Mouse (Mus musculus): ENCODE measurements around the gene Mc3r. TPM values are rescaled to one million over a fixed set of nuclear protein-coding genes. Genes with fewer than 3 reads are reported as not detected.

Gene Mc3r
- total and polyA plus RNA-seq, 2 experiments from 2014 or later: 0.60 to 0.94 TPM

DNA sequence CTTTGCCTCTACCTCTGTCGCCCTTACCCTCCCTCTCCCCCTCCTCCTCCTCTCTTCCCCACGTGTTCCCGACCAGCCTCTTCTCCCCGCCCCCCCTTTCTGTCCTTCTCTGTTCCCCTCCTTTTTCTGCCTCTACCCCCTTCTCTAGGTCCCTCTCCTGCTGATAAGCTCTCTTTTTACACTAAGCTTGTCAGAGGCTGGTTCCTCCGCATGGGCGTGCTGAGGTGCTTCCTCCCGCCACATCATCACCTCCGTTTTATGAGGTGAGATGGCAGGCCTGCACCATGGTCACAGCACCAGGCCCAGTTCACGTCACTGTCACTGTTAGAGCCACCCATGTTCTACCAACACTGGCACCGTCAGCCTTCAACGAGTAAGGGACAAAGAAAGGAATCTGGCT lies 40.7 kb downstream of the Mc3r start:
- TF ChIP-seq CTCF (IDR thresholded peaks at IDR 0.05): no peak
- H3K9me3 ChIP-seq (ENCODE audit: low read length): no peaks in the 10 kb centered on the region
- H3K27me3 ChIP-seq (ENCODE audit: insufficient read depth, low read length): no peaks in the 10 kb centered on the region
- no peaks in the 10 kb centered on the region for H3K36me3 ChIP-seq (ENCODE audit: insufficient read depth, low read length)
- H3K27ac ChIP-seq (ENCODE audit: low read depth, low read length): no peak overlapping the region
- DNase-seq (ENCODE audit: low spot score): no peak
- H3K4me3 ChIP-seq (ENCODE audit: low read depth, low read length): no peak overlapping the region
- no peak for ATAC-seq (ENCODE audit: low FRiP score)
- peaks cover 4% of the 10 kb centered on the region; the same call in 1 of the 2 replicates for H3K4me1 ChIP-seq (ENCODE audit: insufficient read depth, low read length)
- no peak overlapping the region for H3K9ac ChIP-seq (replicated peaks; ENCODE audit: low read length, poor library complexity, severe bottlenecking)
- WGBS: 43% methylated on average over 11 of the region's 11 CpGs
- no peak overlapping the region for H3K4me2 ChIP-seq (ENCODE audit: low read depth, low read length, poor library complexity, severe bottlenecking)

DNA sequence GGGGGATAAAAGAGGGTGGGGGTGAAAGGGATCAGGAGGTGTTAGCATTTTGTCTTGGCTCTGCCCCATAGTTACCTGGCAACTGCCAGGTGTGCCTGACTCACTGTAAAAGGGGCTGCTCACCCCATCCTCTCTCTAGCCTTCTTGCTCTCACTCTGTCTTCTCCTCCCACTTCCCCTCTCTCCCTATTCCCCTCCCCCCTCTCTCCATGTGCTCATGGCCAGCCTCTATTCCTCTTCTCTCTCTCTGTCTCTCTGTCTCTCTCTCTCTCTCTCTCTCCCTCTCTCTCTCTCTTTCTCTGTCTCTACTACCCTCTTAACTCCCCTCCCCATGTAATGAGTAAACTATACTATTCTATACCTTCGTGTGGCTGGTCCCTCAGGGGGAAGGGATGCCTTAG lies 41.3 kb downstream of the Mc3r start:
- no peak for TF ChIP-seq CTCF (IDR thresholded peaks at IDR 0.05)
- H3K27me3 ChIP-seq (ENCODE audit: insufficient read depth, low read length): no peaks in the 10 kb centered on the region
- DNase-seq (ENCODE audit: low spot score) (no peak), ATAC-seq (ENCODE audit: low FRiP score) (no peak)
- H3K4me3 ChIP-seq (ENCODE audit: low read depth, low read length): no peak overlapping the region
- no peak overlapping the region for H3K27ac ChIP-seq (ENCODE audit: low read depth, low read length)
- WGBS: 15% methylated on average over 1 of the region's 1 CpGs
- peaks cover 4% of the 10 kb centered on the region; the same call in 1 of the 2 replicates for H3K4me1 ChIP-seq (ENCODE audit: insufficient read depth, low read length)
- H3K9me3 ChIP-seq (ENCODE audit: low read length): no peaks in the 10 kb centered on the region
- H3K9ac ChIP-seq (replicated peaks; ENCODE audit: low read length, poor library complexity, severe bottlenecking): no peak overlapping the region
- H3K36me3 ChIP-seq (ENCODE audit: insufficient read depth, low read length): no peaks in the 10 kb centered on the region
- H3K4me2 ChIP-seq (ENCODE audit: low read depth, low read length, poor library complexity, severe bottlenecking): no peak overlapping the region

- Histone ChIP-seq H3K27me3 (ENCODE audit: insufficient read depth, low read length) (no peaks in the 10 kb centered on the region), H3K4me3 (ENCODE audit: low read depth, low read length) (no peak overlapping the region), H3K27ac (ENCODE audit: low read depth, low read length) (no peak overlapping the region), H3K36me3 (ENCODE audit: insufficient read depth, low read length) (no peaks in the 10 kb centered on the region), H3K9me3 (ENCODE audit: low read length) (no peaks in the 10 kb centered on the region), H3K4me2 (ENCODE audit: low read depth, low read length, poor library complexity, severe bottlenecking) (no peak overlapping the region), H3K4me1 (ENCODE audit: insufficient read depth, low read length) (peaks cover 4% of the 10 kb centered on the region; the same call in 1 of the 2 replicates), H3K9ac (replicated peaks; ENCODE audit: low read length, poor library complexity, severe bottlenecking) (no peak overlapping the region)
- WGBS: 79% methylated on average over 11 of the region's 11 CpGs
- DNase-seq (ENCODE audit: low spot score): no peak
- no peak for TF ChIP-seq CTCF (IDR thresholded peaks at IDR 0.05)
- ATAC-seq (ENCODE audit: low FRiP score): no peak
Measured at GRCm38 (mm10) chr2:172290474-172290873, 42.2 kb downstream of the Mc3r start.

- H3K4me1 ChIP-seq (ENCODE audit: insufficient read depth, low read length): peaks cover 4% of the 10 kb centered on the region; the same call in 1 of the 2 replicates
- no peak overlapping the region for H3K9ac ChIP-seq (replicated peaks; ENCODE audit: low read length, poor library complexity, severe bottlenecking)
- H3K36me3 ChIP-seq (ENCODE audit: insufficient read depth, low read length): no peaks in the 10 kb centered on the region
- 90% methylated on average over 7 of the region's 7 CpGs for whole genome bisulfite sequencing
- no peak overlapping the region for H3K4me2 ChIP-seq (ENCODE audit: low read depth, low read length, poor library complexity, severe bottlenecking)
- DNase-seq (ENCODE audit: low spot score) (no peak), ATAC-seq (ENCODE audit: low FRiP score) (no peak)
- H3K4me3 ChIP-seq (ENCODE audit: low read depth, low read length): no peak overlapping the region
- TF ChIP-seq CTCF (IDR thresholded peaks at IDR 0.05): no peak
- H3K27me3 ChIP-seq (ENCODE audit: insufficient read depth, low read length): no peaks in the 10 kb centered on the region
- no peaks in the 10 kb centered on the region for H3K9me3 ChIP-seq (ENCODE audit: low read length)
- H3K27ac ChIP-seq (ENCODE audit: low read depth, low read length): no peak overlapping the region
Measured at GRCm38 (mm10) chr2:172291025-172291424, 42.7 kb downstream of the Mc3r start.

DNA sequence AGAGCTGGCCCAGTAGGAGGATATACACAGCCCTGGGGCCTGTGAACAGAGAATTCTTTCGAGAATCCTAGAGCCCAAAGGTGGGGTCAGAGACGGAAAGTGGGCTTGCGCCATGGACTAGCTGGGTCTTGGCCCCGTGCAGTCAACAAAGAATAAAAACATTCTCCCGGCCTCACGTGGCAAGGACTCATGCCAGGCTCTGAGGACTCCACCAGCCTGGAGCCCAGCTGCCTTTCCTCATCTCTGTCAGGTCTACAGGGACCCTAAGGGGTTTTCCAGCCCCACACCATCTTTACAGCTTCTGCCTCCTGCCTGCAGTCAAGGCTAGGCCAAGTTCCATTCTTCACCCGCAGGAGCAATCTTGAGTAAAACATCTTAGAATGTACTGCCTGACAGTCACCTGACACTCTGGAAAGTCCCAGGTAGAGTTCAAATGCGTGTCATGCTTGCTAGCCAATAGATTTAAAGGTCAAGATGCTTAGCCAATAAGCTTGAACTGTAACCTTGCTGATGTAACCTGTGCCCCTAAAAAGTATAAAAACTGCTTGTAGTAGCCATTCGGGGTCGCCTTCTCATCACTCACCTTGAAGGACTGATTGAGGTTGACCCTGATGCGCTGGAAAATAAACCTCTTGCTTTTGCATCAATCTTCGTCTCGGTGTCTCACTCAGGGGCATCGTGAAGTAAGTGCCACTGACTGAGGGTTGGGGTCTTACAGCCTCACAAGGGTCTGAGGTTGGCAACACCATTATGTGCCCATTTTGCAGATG lies 43.6 kb downstream of the Mc3r start:
- H3K4me1 ChIP-seq (ENCODE audit: insufficient read depth, low read length): peaks cover 4% of the 10 kb centered on the region; the same call in 1 of the 2 replicates
- no peak overlapping the region for H3K9ac ChIP-seq (replicated peaks; ENCODE audit: low read length, poor library complexity, severe bottlenecking)
- no peaks in the 10 kb centered on the region for H3K36me3 ChIP-seq (ENCODE audit: insufficient read depth, low read length)
- H3K27me3 ChIP-seq (ENCODE audit: insufficient read depth, low read length): no peaks in the 10 kb centered on the region
- no peak for DNase-seq (ENCODE audit: low spot score)
- no peak for TF ChIP-seq CTCF (IDR thresholded peaks at IDR 0.05)
- H3K4me3 ChIP-seq (ENCODE audit: low read depth, low read length): no peak overlapping the region
- WGBS: 93% methylated on average over 14 of the region's 14 CpGs
- no peak overlapping the region for H3K27ac ChIP-seq (ENCODE audit: low read depth, low read length)
- no peaks in the 10 kb centered on the region for H3K9me3 ChIP-seq (ENCODE audit: low read length)
- no peak for ATAC-seq (ENCODE audit: low FRiP score)
- H3K4me2 ChIP-seq (ENCODE audit: low read depth, low read length, poor library complexity, severe bottlenecking): no peak overlapping the region
